Mouse (Mus musculus) embryonic facial prominence, embryonic 14.5 days (tissue): Measurements from ENCODE around the gene Arhgef18. TPM values are rescaled to one million over a fixed set of nuclear protein-coding genes. Genes with fewer than 3 reads are reported as not detected.

Experiments used
- polyA plus RNA-seq: library from polyadenylated mRNA; unstranded; fragments of >200 nt; fragmentation: Nextera tagmentation; extraction: Ambion mirVana; gene quantifications from 2 replicates; pipeline ENCODE4 v1.2.1, GENCODE M21; 2014

Arhgef18 gene
- polyA plus RNA-seq, 1 experiment from 2014 or later: 8.7 TPM

Other genes starting within 250 kb of the Arhgef18 start
- 30.3 and 31.8 TPM in 2 replicates for gene Insr, start 113.4 kb upstream of the Arhgef18 start, polyA plus RNA-seq
- gene A430078G23Rik, start 39.6 kb upstream of the Arhgef18 start, polyA plus RNA-seq: 0.21 TPM in 1 of 2 replicates, not detected in the other
- 3.4 and 4.5 TPM in 2 replicates for gene Pex11g, start 74.7 kb downstream of the Arhgef18 start, polyA plus RNA-seq
- gene Tex45, start 77.9 kb downstream of the Arhgef18 start, polyA plus RNA-seq: 0.18 TPM in 1 of 2 replicates, not detected in the other
- 22.6 and 25.1 TPM in 2 replicates for gene Zfp358, start 100.1 kb downstream of the Arhgef18 start, polyA plus RNA-seq
- 36.5 and 40.1 TPM in 2 replicates for gene Mcoln1, start 107.5 kb downstream of the Arhgef18 start, polyA plus RNA-seq
- 18.2 and 22.0 TPM in 2 replicates for gene Pnpla6, start 122.4 kb downstream of the Arhgef18 start, polyA plus RNA-seq
- gene C330021F23Rik, start 175.0 kb downstream of the Arhgef18 start, polyA plus RNA-seq: 0.47 and 0.60 TPM in 2 replicates
- gene Camsap3, start 194.3 kb downstream of the Arhgef18 start, polyA plus RNA-seq: 7.5 and 11.9 TPM in 2 replicates
- gene Xab2, start 228.3 kb downstream of the Arhgef18 start, polyA plus RNA-seq: 41.3 and 47.0 TPM in 2 replicates
- 84.2 and 97.1 TPM in 2 replicates for gene Pet100, start 228.5 kb downstream of the Arhgef18 start, polyA plus RNA-seq
- gene Pcp2, start 232.5 kb downstream of the Arhgef18 start, polyA plus RNA-seq: 0.17 and 0.31 TPM in 2 replicates
- gene Stxbp2, start 237.9 kb downstream of the Arhgef18 start, polyA plus RNA-seq: 23.7 and 30.4 TPM in 2 replicates